Mouse (Mus musculus): ENCODE measurements around the gene Sarnp.

DNA sequence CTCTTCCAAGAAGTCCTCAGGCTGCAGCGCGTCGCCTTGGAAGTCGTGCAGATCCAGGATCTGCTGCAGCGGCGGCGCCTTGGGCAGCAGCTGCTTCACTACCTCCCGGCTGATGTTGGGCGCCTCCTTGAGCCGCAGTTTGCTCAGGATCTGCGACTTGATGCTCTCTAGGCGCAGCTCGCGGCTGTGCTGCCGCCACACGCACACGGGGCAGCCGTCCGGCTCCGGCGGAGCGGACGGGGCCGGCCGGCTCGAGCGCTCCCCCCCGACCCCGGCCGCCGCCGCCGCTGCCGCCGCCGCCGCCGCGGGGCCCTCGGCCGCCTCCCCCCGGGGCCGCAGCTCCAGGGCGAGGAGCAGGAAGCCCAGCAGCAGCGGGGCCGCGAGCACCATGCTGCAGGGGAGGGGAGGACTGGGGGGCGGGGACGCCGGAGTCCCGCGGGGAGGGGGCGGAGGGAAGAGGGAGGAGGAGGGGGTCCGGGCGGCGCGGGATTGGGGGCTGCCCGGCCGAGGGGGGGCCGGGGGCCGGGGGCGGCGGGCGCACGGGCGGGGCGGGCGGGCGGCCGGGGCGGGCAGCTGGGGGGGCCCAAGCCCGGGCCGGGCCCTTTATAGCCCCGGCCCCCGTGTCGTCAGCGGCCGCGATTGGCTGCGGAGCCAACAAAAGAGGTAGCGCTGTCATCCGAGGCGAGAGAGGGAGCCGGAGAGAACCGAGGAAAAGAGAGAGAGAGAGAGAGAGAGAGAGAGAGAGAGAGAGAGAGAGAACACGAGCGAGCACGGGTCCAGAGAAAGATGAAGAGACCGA, 74.4 kb downstream of the Sarnp start, which contains the start of gene Gdf11:
- TF ChIP-seq CTCF (IDR thresholded peaks at IDR 0.05; ENCODE audit: borderline replicate concordance, extremely low read depth, insufficient read depth, insufficient read length) (no peak), POLR2A (IDR thresholded peaks at IDR 0.05; ENCODE audit: borderline replicate concordance, extremely low read depth, insufficient read depth, insufficient read length, poor library complexity, severe bottlenecking) (peak; percentile 37; the same call in 1 of the 2 replicates)
